Mouse (Mus musculus): ENCODE measurements around the gene Tbx6. TPM values are rescaled to one million over a fixed set of nuclear protein-coding genes. Genes with fewer than 3 reads are reported as not detected.
"Not testable (repeated sequence)": the region's sequence is repeated elsewhere in the genome, so short reads cannot be mapped to it uniquely, and the experiment has no call there.

The Tbx6 gene
- polyA plus RNA-seq, 1 experiment from 2014 or later: 0.35 TPM

DNA sequence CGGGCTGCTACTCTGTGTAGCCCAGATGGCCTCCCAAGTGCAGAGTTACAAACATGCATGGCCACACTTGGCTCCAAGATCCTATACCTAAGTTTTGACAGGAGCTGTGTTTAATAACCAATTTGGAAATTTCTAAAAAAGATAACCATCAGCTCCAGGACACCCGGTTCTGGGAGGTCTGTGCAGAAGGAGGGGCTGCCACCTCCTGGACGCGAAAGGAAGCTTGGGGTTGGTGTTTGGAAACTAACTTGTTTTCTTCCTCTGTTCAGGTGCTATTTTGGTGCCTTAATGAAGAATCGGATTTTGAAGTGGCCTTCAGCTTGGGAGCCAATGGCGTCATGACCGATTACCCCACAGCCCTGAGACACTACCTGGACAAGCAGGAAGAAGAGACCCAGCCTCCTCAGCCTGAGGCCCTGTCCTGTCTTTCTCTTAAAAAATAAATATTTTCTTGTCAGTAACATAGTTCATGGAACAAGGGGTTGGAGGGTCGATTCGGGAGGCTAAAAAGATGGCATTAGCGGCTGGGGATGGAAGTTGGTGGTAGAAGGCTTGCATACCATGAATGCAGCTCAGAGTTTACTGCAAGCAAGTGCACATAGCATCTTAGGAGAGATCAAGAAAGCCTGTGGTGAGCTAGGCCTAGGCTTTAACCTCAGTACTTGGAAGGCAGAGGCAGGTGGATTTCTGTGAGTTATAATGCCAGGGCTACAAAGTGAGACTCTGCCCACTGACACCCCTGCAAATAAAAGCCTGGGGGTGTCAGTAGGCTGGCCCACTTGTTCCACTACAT, 5.9 kb upstream of the Tbx6 start:
- H3K9ac ChIP-seq (ENCODE audit: low read depth, low read length): peak overlapping the region; percentile 90
- H3K4me2 ChIP-seq (ENCODE audit: low read depth, low read length): peak overlapping the region; percentile 95; the same call in 1 of the 2 replicates

DNA sequence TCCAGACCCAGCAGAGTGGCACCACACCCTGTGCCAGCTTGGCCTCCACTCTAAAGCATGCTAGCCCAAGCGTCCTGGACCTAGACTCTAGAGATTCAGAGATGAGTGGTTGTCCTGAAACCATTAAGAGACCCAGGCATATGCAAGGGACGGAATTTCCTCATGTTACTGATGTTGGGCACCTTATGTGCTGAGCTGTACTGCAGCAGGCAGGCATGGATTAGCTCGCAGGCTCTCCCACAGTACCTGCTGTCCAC, 5.4 kb upstream of the Tbx6 start:
- Histone ChIP-seq H3K4me1 (ENCODE audit: control insufficient read depth, insufficient read depth, low read length) (peaks cover 30% of the 10 kb centered on the region), H3K9me3 (ENCODE audit: control insufficient read depth, low read length) (no peaks in the 10 kb centered on the region), H3K27ac (replicated peaks; ENCODE audit: low read depth, low read length) (peak overlapping the region; percentile 88), H3K36me3 (ENCODE audit: control insufficient read depth, insufficient read depth, low read length) (peaks cover 33% of the 10 kb centered on the region; the same call in 1 of the 2 replicates), H3K9ac (ENCODE audit: low read depth, low read length) (peak overlapping the region; percentile 90), H3K27me3 (replicated peaks; ENCODE audit: control insufficient read depth, insufficient read depth, low read length) (no peaks in the 10 kb centered on the region), H3K4me3 (ENCODE audit: low read depth, low read length) (peak overlapping the region; percentile 85), H3K4me2 (ENCODE audit: low read depth, low read length) (peak overlapping the region; percentile 95)
- ATAC-seq (ENCODE audit: low read depth): no peak
- WGBS: 51% methylated on average over 3 of the region's 3 CpGs
- DNase-seq (ENCODE audit: low spot score): no peak

More for the DNA sequence above, 5.9 kb upstream of the Tbx6 start:
- ATAC-seq (ENCODE audit: low read depth): no peak
- H3K36me3 ChIP-seq (ENCODE audit: control insufficient read depth, insufficient read depth, low read length): peaks cover 37% of the 10 kb centered on the region
- no peak overlapping the region for H3K4me3 ChIP-seq (ENCODE audit: low read depth, low read length)
- 81% methylated on average over 10 of the region's 10 CpGs for WGBS
- H3K27me3 ChIP-seq (replicated peaks; ENCODE audit: control insufficient read depth, insufficient read depth, low read length): no peaks in the 10 kb centered on the region
- DNase-seq (ENCODE audit: low spot score): no peak
- peaks cover 27% of the 10 kb centered on the region for H3K4me1 ChIP-seq (ENCODE audit: control insufficient read depth, insufficient read depth, low read length)
- peak overlapping the region; percentile 88; the same call in 1 of the 2 replicates for H3K27ac ChIP-seq (replicated peaks; ENCODE audit: low read depth, low read length)
- H3K9me3 ChIP-seq (ENCODE audit: control insufficient read depth, low read length): no peaks in the 10 kb centered on the region

DNA sequence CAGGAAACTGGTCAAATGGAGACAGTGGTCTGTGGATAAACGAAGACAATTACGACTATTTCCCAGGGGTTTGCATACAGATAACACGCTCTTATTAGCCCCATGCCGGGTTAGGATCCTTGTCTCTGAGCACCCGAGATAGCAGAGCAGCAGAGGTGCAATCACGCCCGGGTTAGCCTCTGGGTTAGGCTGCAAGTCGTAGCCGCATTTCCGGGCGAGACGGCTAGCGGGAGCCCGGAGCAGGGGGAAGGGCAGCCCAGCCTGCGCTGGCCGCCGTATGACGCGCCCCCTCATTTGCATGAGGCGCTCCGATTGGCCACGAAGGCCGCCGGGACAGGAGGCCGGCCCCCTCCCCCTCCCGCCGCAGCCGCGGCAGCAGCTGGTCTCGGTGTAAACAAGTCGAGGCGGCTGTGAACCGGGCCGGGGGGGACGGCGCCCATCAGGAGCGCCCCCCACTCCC, 4.7 kb upstream of the Tbx6 start, which contains the start of gene Ypel3:
Gene Ypel3, plus strand, starts transcription at position 358 of the 460 bp plus-strand sequence.
- DNase-seq (ENCODE audit: low spot score) (peak; percentile 97), ATAC-seq (ENCODE audit: low read depth) (peak; percentile 93)
- no peaks in the 10 kb centered on the region for H3K27me3 ChIP-seq (replicated peaks; ENCODE audit: control insufficient read depth, insufficient read depth, low read length)
- H3K9me3 ChIP-seq (ENCODE audit: control insufficient read depth, low read length): no peaks in the 10 kb centered on the region
- peaks cover 26% of the 10 kb centered on the region; the same call in 1 of the 2 replicates for H3K36me3 ChIP-seq (ENCODE audit: control insufficient read depth, insufficient read depth, low read length)
- under 1% methylated on average over 25 of the region's 37 CpGs for WGBS
- peaks cover 33% of the 10 kb centered on the region for H3K4me1 ChIP-seq (ENCODE audit: control insufficient read depth, insufficient read depth, low read length)
- peak within 1 kb of the TSS; percentile 95 for H3K4me2 ChIP-seq (ENCODE audit: low read depth, low read length)
- peak within 1 kb of the TSS; percentile 90 for H3K9ac ChIP-seq (ENCODE audit: low read depth, low read length)
- peak within 1 kb of the TSS; percentile 88 for H3K27ac ChIP-seq (replicated peaks; ENCODE audit: low read depth, low read length)
- H3K4me3 ChIP-seq (ENCODE audit: low read depth, low read length): peak within 1 kb of the TSS; percentile 85

DNA sequence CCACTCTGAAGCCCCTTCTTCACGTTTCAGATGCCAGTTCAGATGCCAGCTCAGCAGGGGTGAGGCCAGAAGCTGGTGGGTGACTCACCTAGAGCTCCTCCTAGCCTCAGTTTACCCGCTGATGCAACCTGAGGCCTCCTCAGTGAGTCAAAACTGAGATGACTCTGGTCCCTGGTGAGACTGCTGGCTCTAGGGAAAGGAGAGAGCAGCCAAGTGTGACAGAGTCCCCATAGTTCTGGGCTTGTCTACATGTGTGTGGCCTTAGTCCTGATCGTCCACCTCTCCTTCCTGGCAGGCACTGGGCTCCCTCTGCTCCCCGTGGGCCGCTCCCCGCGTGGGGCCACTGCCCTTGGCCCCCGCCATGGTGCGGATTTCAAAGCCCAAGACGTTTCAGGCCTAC, 3.8 kb upstream of the Tbx6 start:
- Histone ChIP-seq H3K4me3 (ENCODE audit: low read depth, low read length) (peak overlapping the region; percentile 85), H3K27me3 (replicated peaks; ENCODE audit: control insufficient read depth, insufficient read depth, low read length) (no peaks in the 10 kb centered on the region), H3K9ac (ENCODE audit: low read depth, low read length) (peak overlapping the region; percentile 90), H3K9me3 (ENCODE audit: control insufficient read depth, low read length) (no peaks in the 10 kb centered on the region), H3K4me1 (ENCODE audit: control insufficient read depth, insufficient read depth, low read length) (peaks cover 33% of the 10 kb centered on the region), H3K27ac (replicated peaks; ENCODE audit: low read depth, low read length) (peak overlapping the region; percentile 88), H3K4me2 (ENCODE audit: low read depth, low read length) (peak overlapping the region; percentile 95), H3K36me3 (ENCODE audit: control insufficient read depth, insufficient read depth, low read length) (peaks cover 25% of the 10 kb centered on the region; the same call in 1 of the 2 replicates)
- peak; percentile 19 for DNase-seq (ENCODE audit: low spot score)
- WGBS: 49% methylated on average over 10 of the region's 10 CpGs
- ATAC-seq (ENCODE audit: low read depth): no peak

DNA sequence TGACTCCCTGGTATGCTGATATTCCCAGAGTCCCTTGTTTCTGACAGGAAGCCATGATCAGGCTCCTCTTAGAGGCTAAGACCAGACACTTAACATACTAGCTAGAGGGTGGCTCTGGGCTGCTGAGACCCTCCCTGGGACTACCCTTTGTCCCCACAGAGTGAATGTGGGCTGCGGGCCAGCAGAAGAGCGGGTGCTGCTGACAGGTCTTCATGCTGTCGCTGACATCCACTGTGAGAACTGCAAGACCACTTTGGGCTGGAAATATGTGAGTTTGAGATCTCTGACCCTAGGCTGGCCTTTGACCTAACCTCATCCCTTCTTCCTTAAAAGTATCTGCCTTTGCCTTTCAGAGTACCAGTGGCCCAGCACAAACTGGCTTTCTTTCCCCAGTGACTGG, 3.1 kb upstream of the Tbx6 start:
- Histone ChIP-seq H3K36me3 (ENCODE audit: control insufficient read depth, insufficient read depth, low read length) (peaks cover 21% of the 10 kb centered on the region; the same call in 1 of the 2 replicates), H3K4me3 (ENCODE audit: low read depth, low read length) (0 out of 2 replicates have a peak overlapping the region, but pooled peaks have one; percentile 85), H3K9me3 (ENCODE audit: control insufficient read depth, low read length) (no peaks in the 10 kb centered on the region), H3K4me2 (ENCODE audit: low read depth, low read length) (peak overlapping the region; percentile 95; the same call in 1 of the 2 replicates), H3K27me3 (replicated peaks; ENCODE audit: control insufficient read depth, insufficient read depth, low read length) (no peaks in the 10 kb centered on the region), H3K27ac (replicated peaks; ENCODE audit: low read depth, low read length) (no peak overlapping the region), H3K4me1 (ENCODE audit: control insufficient read depth, insufficient read depth, low read length) (peaks cover 33% of the 10 kb centered on the region), H3K9ac (ENCODE audit: low read depth, low read length) (peak overlapping the region; percentile 90; the same call in 1 of the 2 replicates)
- ATAC-seq (ENCODE audit: low read depth) (no peak), DNase-seq (ENCODE audit: low spot score) (no peak)
- WGBS: 85% methylated on average over 3 of the region's 3 CpGs

- not testable (repeated sequence) for ATAC-seq (ENCODE audit: low read depth); H3K4me2 ChIP-seq (ENCODE audit: low read depth, low read length); H3K27me3 ChIP-seq (replicated peaks; ENCODE audit: control insufficient read depth, insufficient read depth, low read length); H3K4me3 ChIP-seq (ENCODE audit: low read depth, low read length); H3K9me3 ChIP-seq (ENCODE audit: control insufficient read depth, low read length); H3K9ac ChIP-seq (ENCODE audit: low read depth, low read length); H3K27ac ChIP-seq (replicated peaks; ENCODE audit: low read depth, low read length); DNase-seq (ENCODE audit: low spot score)
- peaks cover 33% of the 10 kb centered on the region for H3K4me1 ChIP-seq (ENCODE audit: control insufficient read depth, insufficient read depth, low read length)
- WGBS: 93% methylated on average over 7 of the region's 7 CpGs
- H3K36me3 ChIP-seq (ENCODE audit: control insufficient read depth, insufficient read depth, low read length): peaks cover 19% of the 10 kb centered on the region; the same call in 1 of the 2 replicates
Measured at GRCm38 (mm10) chr7:126779101-126779500, 2.2 kb upstream of the Tbx6 start.

GRCm38 (mm10) chr7:126779983-126780970, 1.0 kb upstream of the Tbx6 start:
- 0% methylated on average over 21 of the region's 21 CpGs for WGBS
- peaks cover 33% of the 10 kb centered on the region for H3K4me1 ChIP-seq (ENCODE audit: control insufficient read depth, insufficient read depth, low read length)

More at GRCm38 (mm10) chr7:126779983-126780970, 1.0 kb upstream of the Tbx6 start:
- Histone ChIP-seq H3K4me2 (ENCODE audit: low read depth, low read length) (peak overlapping the region; percentile 93), H3K4me3 (ENCODE audit: low read depth, low read length) (peak overlapping the region; percentile 46), H3K27me3 (replicated peaks; ENCODE audit: control insufficient read depth, insufficient read depth, low read length) (no peaks in the 10 kb centered on the region), H3K9ac (ENCODE audit: low read depth, low read length) (peak overlapping the region; percentile 66), H3K36me3 (ENCODE audit: control insufficient read depth, insufficient read depth, low read length) (peaks cover 31% of the 10 kb centered on the region), H3K27ac (replicated peaks; ENCODE audit: low read depth, low read length) (peak overlapping the region; percentile 35), H3K9me3 (ENCODE audit: control insufficient read depth, low read length) (no peaks in the 10 kb centered on the region)
- DNase-seq (ENCODE audit: low spot score) (peak; percentile 96), ATAC-seq (ENCODE audit: low read depth) (peak; percentile 77)
